Mouse (Mus musculus): ENCODE measurements around the gene Amn. TPM values are rescaled to one million over a fixed set of nuclear protein-coding genes. Genes with fewer than 3 reads are reported as not detected.

Gene Amn
- polyA plus RNA-seq, 1 experiment from 2014 or later: 0.45 TPM

GRCm38 (mm10) chr12:111271406-111271805, 511 bp downstream of the Amn start:
- no peak overlapping the region for H3K4me3 ChIP-seq
- no peak overlapping the region for H3K9ac ChIP-seq (replicated peaks)
- H3K27ac ChIP-seq (replicated peaks): no peak overlapping the region
- no peak for ATAC-seq (ENCODE audit: low FRiP score, low read depth)
- peaks cover 17% of the 10 kb centered on the region for H3K4me1 ChIP-seq
- WGBS: 6% methylated on average over 27 of the region's 28 CpGs
- H3K36me3 ChIP-seq: no peaks in the 10 kb centered on the region
- peaks cover 76% of the 10 kb centered on the region for H3K27me3 ChIP-seq
- no peak overlapping the region for H3K4me2 ChIP-seq (replicated peaks)
- no peaks in the 10 kb centered on the region for H3K9me3 ChIP-seq

DNA sequence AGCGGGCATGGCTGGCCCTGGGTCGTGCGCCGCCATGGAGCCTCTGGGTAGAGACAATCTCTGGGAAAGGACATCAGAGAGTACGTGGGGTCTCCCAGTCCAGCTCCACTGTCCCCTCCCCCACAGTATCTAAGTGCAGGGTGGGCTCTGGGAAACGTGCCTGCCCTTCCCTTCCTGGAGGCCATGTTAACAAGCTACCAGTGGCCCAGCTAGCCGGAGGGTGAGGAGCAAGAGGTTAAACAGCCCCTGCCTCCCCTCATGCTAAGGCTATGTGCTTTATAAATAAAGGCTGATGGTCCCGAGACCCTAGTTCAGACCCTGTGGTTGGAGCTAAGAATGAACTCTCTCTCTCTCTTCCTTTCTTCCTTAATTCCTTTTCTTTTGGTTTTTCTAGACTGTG, 1.1 kb downstream of the Amn start:
- Histone ChIP-seq H3K9me3 (no peaks in the 10 kb centered on the region), H3K27ac (replicated peaks) (no peak overlapping the region), H3K9ac (replicated peaks) (no peak overlapping the region), H3K4me1 (peaks cover 17% of the 10 kb centered on the region), H3K4me2 (replicated peaks) (no peak overlapping the region), H3K4me3 (no peak overlapping the region), H3K36me3 (no peaks in the 10 kb centered on the region), H3K27me3 (peaks cover 81% of the 10 kb centered on the region)
- 23% methylated on average over 8 of the region's 8 CpGs for WGBS
- no peak for ATAC-seq (ENCODE audit: low FRiP score, low read depth)

DNA sequence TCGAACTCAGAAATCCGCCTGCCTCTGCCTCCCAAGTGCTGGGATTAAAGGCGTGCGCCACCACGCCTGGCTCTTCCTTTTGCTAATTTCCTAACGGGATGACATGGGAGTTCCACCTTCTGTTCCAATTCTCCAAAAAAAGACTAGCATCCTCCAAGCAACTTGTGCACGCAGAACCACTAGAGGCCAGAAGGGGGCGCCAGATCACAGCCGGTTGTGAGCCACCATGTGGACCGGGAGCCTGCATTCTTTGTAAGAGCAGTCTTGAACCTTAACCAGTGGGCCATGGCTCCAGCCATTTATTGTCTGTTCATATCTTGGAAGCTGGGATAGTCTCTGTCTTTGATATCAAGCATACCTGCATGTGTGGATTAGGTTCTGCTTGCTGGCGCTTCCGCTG, 1.5 kb downstream of the Amn start:
- no peak for ATAC-seq (ENCODE audit: low FRiP score, low read depth)
- Histone ChIP-seq H3K27ac (replicated peaks) (no peak overlapping the region), H3K4me1 (peaks cover 17% of the 10 kb centered on the region), H3K36me3 (no peaks in the 10 kb centered on the region), H3K27me3 (peaks cover 86% of the 10 kb centered on the region), H3K4me2 (replicated peaks) (no peak overlapping the region), H3K9ac (replicated peaks) (no peak overlapping the region), H3K4me3 (no peak overlapping the region), H3K9me3 (no peaks in the 10 kb centered on the region)
- WGBS: 16% methylated on average over 12 of the region's 12 CpGs

DNA sequence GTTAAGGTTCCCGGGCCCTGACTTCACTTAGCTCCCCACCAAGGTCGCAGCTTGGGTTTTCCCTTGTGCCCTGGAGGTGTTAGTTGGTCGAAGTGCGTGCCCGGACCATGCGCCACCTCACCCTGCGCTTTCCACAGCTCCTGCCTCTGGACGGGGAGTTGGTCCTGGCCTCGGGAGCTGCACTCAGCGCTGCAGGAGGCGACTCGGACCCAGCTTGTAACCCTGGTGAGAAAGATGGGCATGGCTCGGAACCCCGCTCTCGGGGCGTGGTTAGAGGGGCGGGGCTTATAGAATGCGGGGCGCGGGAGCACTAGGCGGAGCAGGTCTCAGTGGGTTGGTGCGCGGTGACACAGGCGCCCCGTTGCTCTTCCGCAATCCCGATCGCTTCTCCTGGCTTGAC, 3.1 kb downstream of the Amn start:
- H3K36me3 ChIP-seq: no peaks in the 10 kb centered on the region
- no peak for ATAC-seq (ENCODE audit: low FRiP score, low read depth)
- H3K4me3 ChIP-seq: peak overlapping the region; percentile 41
- no peak overlapping the region for H3K9ac ChIP-seq (replicated peaks)
- H3K4me1 ChIP-seq: peaks cover 17% of the 10 kb centered on the region
- 4% methylated on average over 28 of the region's 28 CpGs for WGBS
- peaks cover 2% of the 10 kb centered on the region; the same call in 1 of the 2 replicates for H3K9me3 ChIP-seq
- H3K4me2 ChIP-seq (replicated peaks): peak overlapping the region; percentile 57
- peaks cover 85% of the 10 kb centered on the region for H3K27me3 ChIP-seq
- H3K27ac ChIP-seq (replicated peaks): no peak overlapping the region

GRCm38 (mm10) chr12:111274447-111275149, 3.7 kb downstream of the Amn start:
- Histone ChIP-seq H3K9me3 (peaks cover 6% of the 10 kb centered on the region; the same call in 1 of the 2 replicates), H3K27me3 (peaks cover 81% of the 10 kb centered on the region), H3K36me3 (no peaks in the 10 kb centered on the region), H3K4me2 (replicated peaks) (peak overlapping the region; percentile 57), H3K27ac (replicated peaks) (no peak overlapping the region), H3K4me3 (peak overlapping the region; percentile 41), H3K4me1 (peaks cover 17% of the 10 kb centered on the region), H3K9ac (replicated peaks) (no peak overlapping the region; the same call in 1 of the 2 replicates)
- WGBS: 3% methylated on average over 80 of the region's 80 CpGs
- no peak for ATAC-seq (ENCODE audit: low FRiP score, low read depth)

DNA sequence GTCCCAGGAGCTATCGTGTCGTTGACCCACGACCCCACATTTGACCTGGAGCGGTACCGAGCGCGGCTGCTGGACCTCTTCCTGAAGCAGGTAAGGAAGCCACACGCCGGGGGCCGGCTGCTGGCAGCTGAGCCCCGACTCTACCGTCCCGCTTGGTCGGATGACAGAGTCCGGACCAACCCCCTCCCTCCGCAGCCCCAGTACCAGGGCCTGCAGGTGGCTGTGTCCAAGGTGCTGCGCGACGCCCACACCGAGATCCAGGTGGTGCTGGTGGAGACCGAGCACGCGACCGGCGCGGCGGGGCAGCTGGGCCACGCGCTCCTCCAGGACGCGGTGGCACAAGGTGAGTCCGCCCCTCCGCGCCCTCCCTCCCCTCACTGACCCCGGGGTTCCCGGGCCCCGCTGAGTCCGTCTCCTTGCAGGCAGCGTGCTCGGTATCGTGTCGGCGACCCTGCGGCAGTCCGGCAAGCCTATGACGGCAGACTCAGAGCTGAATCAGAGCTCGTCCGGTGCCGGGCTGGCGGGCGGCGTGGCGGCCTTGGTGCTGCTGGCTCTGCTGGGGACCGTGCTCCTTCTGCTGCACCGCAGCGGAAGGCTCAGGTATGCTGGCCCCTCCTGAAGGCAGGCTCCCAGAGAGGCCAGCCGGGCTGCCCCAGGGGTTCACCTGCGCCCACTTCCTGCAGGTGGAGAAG, 4.4 kb downstream of the Amn start:
- WGBS: under 1% methylated on average over 44 of the region's 58 CpGs
- H3K9ac ChIP-seq (replicated peaks): no peak overlapping the region; the same call in 1 of the 2 replicates
- H3K27ac ChIP-seq (replicated peaks): no peak overlapping the region
- H3K4me1 ChIP-seq: peaks cover 17% of the 10 kb centered on the region
- peak overlapping the region; percentile 41 for H3K4me3 ChIP-seq
- H3K36me3 ChIP-seq: no peaks in the 10 kb centered on the region
- peaks cover 74% of the 10 kb centered on the region for H3K27me3 ChIP-seq
- peak overlapping the region; percentile 57 for H3K4me2 ChIP-seq (replicated peaks)
- no peak for ATAC-seq (ENCODE audit: low FRiP score, low read depth)
- H3K9me3 ChIP-seq: peaks cover 6% of the 10 kb centered on the region; the same call in 1 of the 2 replicates

GRCm38 (mm10) chr12:111276371-111276770, 5.5 kb downstream of the Amn start:
- H3K4me2 ChIP-seq (replicated peaks): no peak overlapping the region

GRCm38 (mm10) chr12:111283573-111283972, 12.7 kb downstream of the Amn start:
- 0 out of 2 replicates have a peak, but pooled peaks cover 3% of the 10 kb centered on the region for H3K4me1 ChIP-seq
- no peak overlapping the region for H3K27ac ChIP-seq (replicated peaks)
- H3K4me3 ChIP-seq: no peak overlapping the region
- H3K9me3 ChIP-seq: peaks cover 6% of the 10 kb centered on the region; the same call in 1 of the 2 replicates
- WGBS: 63% methylated on average over 4 of the region's 4 CpGs
- no peaks in the 10 kb centered on the region for H3K27me3 ChIP-seq
- no peak overlapping the region for H3K4me2 ChIP-seq (replicated peaks)
- ATAC-seq (ENCODE audit: low FRiP score, low read depth): no peak
- no peak overlapping the region for H3K9ac ChIP-seq (replicated peaks)
- H3K36me3 ChIP-seq: no peaks in the 10 kb centered on the region

More at GRCm38 (mm10) chr12:111276371-111276770, 5.5 kb downstream of the Amn start:
- Histone ChIP-seq H3K4me1 (peaks cover 17% of the 10 kb centered on the region), H3K9me3 (peaks cover 6% of the 10 kb centered on the region; the same call in 1 of the 2 replicates), H3K27me3 (peaks cover 64% of the 10 kb centered on the region), H3K36me3 (no peaks in the 10 kb centered on the region), H3K9ac (replicated peaks) (no peak overlapping the region), H3K27ac (replicated peaks) (no peak overlapping the region), H3K4me3 (no peak overlapping the region)
- no peak for ATAC-seq (ENCODE audit: low FRiP score, low read depth)
- 45% methylated on average over 6 of the region's 6 CpGs for WGBS

DNA sequence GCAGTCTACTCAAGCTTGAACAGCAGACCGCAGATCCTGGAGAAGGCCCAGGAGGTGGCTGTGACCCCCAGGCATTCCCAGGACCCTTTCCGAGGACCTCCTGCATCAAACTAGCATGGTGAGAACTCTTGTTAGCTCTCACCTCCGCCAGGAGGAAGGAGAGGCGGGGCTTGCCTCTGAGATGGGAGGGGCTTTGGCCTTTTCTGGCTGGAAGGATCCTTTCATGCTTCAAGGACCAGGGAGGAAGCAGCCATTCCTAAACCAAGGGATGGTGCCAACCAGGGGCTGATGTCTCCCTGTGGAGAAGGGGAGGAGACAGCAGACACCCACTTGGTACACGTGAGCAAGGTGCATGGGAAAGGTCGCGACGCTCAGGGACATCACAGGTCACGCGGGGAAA, 13.6 kb downstream of the Amn start:
- 22% methylated on average over 10 of the region's 10 CpGs for whole genome bisulfite sequencing
- Histone ChIP-seq H3K4me3 (no peak overlapping the region), H3K9ac (replicated peaks) (no peak overlapping the region), H3K9me3 (no peaks in the 10 kb centered on the region), H3K4me1 (0 out of 2 replicates have a peak, but pooled peaks cover 3% of the 10 kb centered on the region), H3K27ac (replicated peaks) (no peak overlapping the region), H3K36me3 (no peaks in the 10 kb centered on the region), H3K4me2 (replicated peaks) (peak overlapping the region; percentile 25), H3K27me3 (no peaks in the 10 kb centered on the region)
- ATAC-seq (ENCODE audit: low FRiP score, low read depth): no peak

DNA sequence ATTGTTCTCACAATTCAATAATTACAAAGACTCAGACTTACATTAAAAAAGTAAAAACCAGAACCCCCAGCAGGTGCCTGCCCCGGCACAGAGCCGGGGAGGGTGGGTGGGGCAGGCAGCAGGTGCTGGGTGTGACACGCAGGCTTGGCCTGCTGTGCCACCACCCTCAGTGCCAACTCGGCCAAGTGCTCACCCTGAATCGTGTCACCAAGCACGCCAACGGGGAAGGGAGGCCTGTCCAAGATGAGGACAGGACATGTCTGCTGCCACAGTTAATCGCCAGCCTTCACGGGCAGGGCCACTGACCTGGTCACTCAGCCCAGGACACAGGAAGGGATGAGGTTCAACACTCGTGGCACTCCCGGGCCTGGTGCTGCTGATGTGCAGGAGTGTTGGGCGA, 22.1 kb downstream of the Amn start:
- no peak overlapping the region for H3K4me2 ChIP-seq (replicated peaks)
- 94% methylated on average over 12 of the region's 12 CpGs for WGBS
- no peaks in the 10 kb centered on the region for H3K27me3 ChIP-seq
- peaks cover 72% of the 10 kb centered on the region for H3K36me3 ChIP-seq
- H3K9me3 ChIP-seq: no peaks in the 10 kb centered on the region
- H3K4me1 ChIP-seq: no peaks in the 10 kb centered on the region
- no peak for ATAC-seq (ENCODE audit: low FRiP score, low read depth)
- H3K9ac ChIP-seq (replicated peaks): no peak overlapping the region
- H3K27ac ChIP-seq (replicated peaks): no peak overlapping the region
- H3K4me3 ChIP-seq: no peak overlapping the region

GRCm38 (mm10) chr12:111301322-111302017, 30.6 kb downstream of the Amn start:
- H3K9me3 ChIP-seq: no peaks in the 10 kb centered on the region
- no peaks in the 10 kb centered on the region for H3K4me1 ChIP-seq
- no peak for ATAC-seq (ENCODE audit: low FRiP score, low read depth)
- no peak overlapping the region for H3K27ac ChIP-seq (replicated peaks)
- peaks cover 96% of the 10 kb centered on the region for H3K36me3 ChIP-seq
- 95% methylated on average over 27 of the region's 27 CpGs for WGBS
- no peaks in the 10 kb centered on the region for H3K27me3 ChIP-seq
- no peak overlapping the region for H3K4me2 ChIP-seq (replicated peaks)
- H3K9ac ChIP-seq (replicated peaks): no peak overlapping the region
- H3K4me3 ChIP-seq: no peak overlapping the region

DNA sequence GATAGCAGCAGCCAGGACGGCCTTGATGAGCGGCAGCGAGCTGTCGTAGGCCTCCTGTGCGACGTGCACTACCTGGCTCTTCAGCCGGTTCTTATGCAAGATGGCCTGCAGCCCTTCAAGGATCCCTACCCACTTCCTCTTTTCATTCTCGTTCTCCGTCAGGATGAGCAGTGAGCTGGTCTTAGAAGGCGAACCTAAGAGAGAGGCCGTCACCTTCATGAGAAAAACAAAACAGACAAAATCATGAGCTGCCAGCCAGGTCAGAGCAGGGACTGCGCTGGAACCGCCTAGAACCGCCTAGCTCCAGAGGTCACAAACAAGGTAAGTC, 31.1 kb downstream of the Amn start:
- H3K27me3 ChIP-seq: no peaks in the 10 kb centered on the region
- no peak for ATAC-seq (ENCODE audit: low FRiP score, low read depth)
- no peak overlapping the region for H3K4me3 ChIP-seq
- no peaks in the 10 kb centered on the region for H3K9me3 ChIP-seq
- H3K36me3 ChIP-seq: peaks cover 96% of the 10 kb centered on the region
- no peaks in the 10 kb centered on the region for H3K4me1 ChIP-seq
- H3K27ac ChIP-seq (replicated peaks): no peak overlapping the region
- H3K9ac ChIP-seq (replicated peaks): no peak overlapping the region
- no peak overlapping the region for H3K4me2 ChIP-seq (replicated peaks)
- 94% methylated on average over 14 of the region's 14 CpGs for WGBS

Measured in midbrain, embryonic 12.5 days (tissue).